Mouse (Mus musculus): ENCODE measurements around the gene A730061H03Rik. TPM values are rescaled to one million over a fixed set of nuclear protein-coding genes. Genes with fewer than 3 reads are reported as not detected.

A730061H03Rik gene
- polyA plus RNA-seq, 1 experiment: 2.3 TPM

DNA sequence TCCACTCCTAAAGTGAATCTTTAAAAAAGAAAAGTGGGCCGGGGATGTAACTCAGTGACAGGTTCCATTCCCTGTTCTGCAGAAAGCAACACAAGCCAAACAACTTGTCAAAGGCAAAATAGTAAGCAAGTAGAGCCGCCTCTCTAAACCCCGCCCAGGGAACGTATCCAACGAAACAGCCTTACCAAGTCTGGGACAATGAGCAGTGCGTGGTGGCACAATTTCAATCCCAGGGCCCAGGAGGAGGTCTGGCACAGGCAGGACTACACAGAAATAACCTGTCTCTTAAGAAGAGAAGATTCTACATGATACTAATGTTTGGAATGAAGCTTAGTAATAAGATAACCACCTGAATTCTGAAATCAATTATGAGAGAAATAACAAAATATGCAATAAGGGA is 10.0 kb downstream of the A730061H03Rik start:
- TF ChIP-seq POLR2A (IDR thresholded peaks at IDR 0.05; ENCODE audit: control insufficient read depth, low read depth, low read length) (no peak), CTCF (IDR thresholded peaks at IDR 0.05; ENCODE audit: control insufficient read depth, insufficient read depth, insufficient replicate concordance, low read depth, low read length) (no peak)
- no peak overlapping the region for H3K27ac ChIP-seq (ENCODE audit: control insufficient read depth, insufficient read depth, low read depth, low read length)
- no peaks in the 10 kb centered on the region for H3K27me3 ChIP-seq (ENCODE audit: control insufficient read depth, insufficient read depth, low read length)
- no peak overlapping the region for H3K4me3 ChIP-seq (ENCODE audit: control insufficient read depth, low read depth, low read length)
- H3K36me3 ChIP-seq (ENCODE audit: control insufficient read depth, insufficient read depth, low read length): no peaks in the 10 kb centered on the region; the same call in 1 of the 2 replicates
- no peaks in the 10 kb centered on the region for H3K4me1 ChIP-seq (ENCODE audit: control insufficient read depth, insufficient read depth, low read length)

DNA sequence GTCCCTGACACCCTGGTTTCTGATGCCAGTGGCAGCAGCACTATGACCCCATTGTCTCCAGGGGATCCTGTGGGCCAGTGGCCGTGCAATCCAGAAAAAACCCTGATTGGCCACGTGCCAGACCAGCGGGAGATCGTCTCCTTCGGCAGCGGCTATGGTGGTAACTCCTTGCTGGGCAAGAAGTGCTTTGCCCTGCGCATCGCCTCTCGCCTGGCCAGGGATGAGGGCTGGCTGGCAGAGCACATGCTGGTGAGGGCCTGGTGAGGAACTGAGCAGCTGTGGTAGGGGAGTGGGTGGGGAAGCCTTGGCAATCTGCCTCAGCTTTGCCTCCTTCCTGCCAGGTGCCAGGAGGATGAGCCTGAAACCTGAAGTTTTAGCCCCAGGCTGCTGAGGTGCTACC is 15.9 kb downstream of the A730061H03Rik start:
- Histone ChIP-seq H3K4me1 (ENCODE audit: control insufficient read depth, insufficient read depth, low read length) (peaks cover 4% of the 10 kb centered on the region), H3K27ac (ENCODE audit: control insufficient read depth, insufficient read depth, low read depth, low read length) (no peak overlapping the region), H3K4me3 (ENCODE audit: control insufficient read depth, low read depth, low read length) (no peak overlapping the region), H3K27me3 (ENCODE audit: control insufficient read depth, insufficient read depth, low read length) (no peaks in the 10 kb centered on the region), H3K36me3 (ENCODE audit: control insufficient read depth, insufficient read depth, low read length) (no peaks in the 10 kb centered on the region; the same call in 1 of the 2 replicates)
- TF ChIP-seq CTCF (IDR thresholded peaks at IDR 0.05; ENCODE audit: control insufficient read depth, insufficient read depth, insufficient replicate concordance, low read depth, low read length) (no peak), POLR2A (IDR thresholded peaks at IDR 0.05; ENCODE audit: control insufficient read depth, low read depth, low read length) (no peak)

- peaks cover 4% of the 10 kb centered on the region for H3K4me1 ChIP-seq (ENCODE audit: control insufficient read depth, insufficient read depth, low read length)
- TF ChIP-seq CTCF (IDR thresholded peaks at IDR 0.05; ENCODE audit: control insufficient read depth, insufficient read depth, insufficient replicate concordance, low read depth, low read length) (no peak), POLR2A (IDR thresholded peaks at IDR 0.05; ENCODE audit: control insufficient read depth, low read depth, low read length) (no peak)
- no peaks in the 10 kb centered on the region for H3K27me3 ChIP-seq (ENCODE audit: control insufficient read depth, insufficient read depth, low read length)
- H3K36me3 ChIP-seq (ENCODE audit: control insufficient read depth, insufficient read depth, low read length): no peaks in the 10 kb centered on the region
- H3K4me3 ChIP-seq (ENCODE audit: control insufficient read depth, low read depth, low read length): no peak overlapping the region
- no peak overlapping the region for H3K27ac ChIP-seq (ENCODE audit: control insufficient read depth, insufficient read depth, low read depth, low read length)
These were observed 17.9 kb downstream of the A730061H03Rik start for GRCm38 (mm10) chr14:55542268-55542667.

DNA sequence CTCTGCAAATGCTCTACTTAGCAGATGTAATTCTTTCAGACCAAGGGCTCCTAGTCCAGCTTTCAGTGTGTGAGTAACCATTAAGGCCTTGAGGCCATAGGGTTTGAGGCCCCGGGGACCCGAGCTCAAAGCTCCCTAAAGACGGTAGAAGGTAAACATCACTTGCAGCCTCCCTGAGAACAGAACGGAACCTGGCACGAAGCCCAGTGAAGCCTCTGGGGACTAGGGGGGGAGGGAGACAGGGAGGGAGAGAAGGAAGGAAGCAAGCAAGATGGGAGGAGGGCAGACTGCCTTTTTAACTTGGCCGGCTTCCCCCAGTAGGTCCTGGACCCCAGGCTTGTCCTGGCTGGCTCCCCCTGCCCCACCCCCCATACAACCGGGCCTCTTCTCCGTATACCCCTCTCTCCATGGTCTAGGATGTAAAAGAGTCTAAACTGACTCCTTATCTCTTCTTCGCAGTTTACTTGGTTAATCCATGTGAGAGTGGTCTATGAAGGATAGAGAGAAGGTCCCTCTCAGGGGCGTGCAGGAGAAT is 19.4 kb downstream of the A730061H03Rik start:
- H3K4me3 ChIP-seq (ENCODE audit: control insufficient read depth, low read depth, low read length): peak overlapping the region; percentile 66
- H3K27me3 ChIP-seq (ENCODE audit: control insufficient read depth, insufficient read depth, low read length): no peaks in the 10 kb centered on the region
- TF ChIP-seq POLR2A (IDR thresholded peaks at IDR 0.05; ENCODE audit: control insufficient read depth, low read depth, low read length): no peak
- no peak for TF ChIP-seq CTCF (IDR thresholded peaks at IDR 0.05; ENCODE audit: control insufficient read depth, insufficient read depth, insufficient replicate concordance, low read depth, low read length)
- no peaks in the 10 kb centered on the region for H3K36me3 ChIP-seq (ENCODE audit: control insufficient read depth, insufficient read depth, low read length)
- H3K4me1 ChIP-seq (ENCODE audit: control insufficient read depth, insufficient read depth, low read length): peaks cover 4% of the 10 kb centered on the region
- no peak overlapping the region for H3K27ac ChIP-seq (ENCODE audit: control insufficient read depth, insufficient read depth, low read depth, low read length)

DNA sequence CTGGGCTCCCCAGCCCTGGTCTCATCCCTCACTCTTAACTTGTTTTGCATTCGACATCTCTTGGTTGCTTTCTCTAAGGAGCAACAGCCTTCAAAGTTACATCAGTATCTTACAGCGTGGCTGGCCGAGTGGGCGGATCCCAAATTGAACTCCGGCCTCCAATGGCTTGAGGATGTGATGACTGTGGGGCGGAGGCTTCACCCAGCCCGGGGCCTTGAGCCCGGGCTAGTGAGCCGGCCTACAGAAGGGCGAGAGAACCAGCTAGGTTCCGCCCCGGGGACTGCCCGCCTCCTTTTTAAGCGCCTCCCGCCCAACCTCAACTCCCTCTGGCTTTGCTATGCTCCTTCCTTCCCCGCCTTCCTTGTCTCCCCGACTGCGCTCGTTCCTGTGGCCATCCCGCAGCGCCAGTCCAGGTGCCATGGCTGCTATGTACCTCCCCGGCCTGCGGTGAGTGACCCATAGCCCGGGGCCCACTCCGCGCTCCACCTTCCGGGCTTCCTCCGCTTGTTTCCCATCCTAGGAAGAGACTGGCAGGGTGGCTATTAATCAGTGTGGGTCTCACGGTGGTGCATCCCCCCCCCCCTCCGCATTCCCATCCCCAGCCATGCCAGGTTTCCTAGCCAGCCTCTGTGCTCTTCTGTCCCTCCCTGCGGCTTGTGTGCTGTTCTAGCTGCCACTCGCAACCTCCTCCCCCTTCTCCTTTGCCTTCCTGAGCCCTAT is 20.0 kb downstream of the A730061H03Rik start, which contains the start of gene Pck2:
TSS of gene Pck2 (plus strand) at position 200 of the 720 bp plus-strand sequence.
- Histone ChIP-seq H3K4me3 (ENCODE audit: control insufficient read depth, low read depth, low read length) (peak within 1 kb of the TSS; percentile 66), H3K36me3 (ENCODE audit: control insufficient read depth, insufficient read depth, low read length) (no peaks in the 10 kb centered on the region), H3K27ac (ENCODE audit: control insufficient read depth, insufficient read depth, low read depth, low read length) (no peak within 1 kb of the TSS), H3K27me3 (ENCODE audit: control insufficient read depth, insufficient read depth, low read length) (no peaks in the 10 kb centered on the region), H3K4me1 (ENCODE audit: control insufficient read depth, insufficient read depth, low read length) (peaks cover 4% of the 10 kb centered on the region)
- TF ChIP-seq POLR2A (IDR thresholded peaks at IDR 0.05; ENCODE audit: control insufficient read depth, low read depth, low read length): no peak
- TF ChIP-seq CTCF (IDR thresholded peaks at IDR 0.05; ENCODE audit: control insufficient read depth, insufficient read depth, insufficient replicate concordance, low read depth, low read length): no peak

DNA sequence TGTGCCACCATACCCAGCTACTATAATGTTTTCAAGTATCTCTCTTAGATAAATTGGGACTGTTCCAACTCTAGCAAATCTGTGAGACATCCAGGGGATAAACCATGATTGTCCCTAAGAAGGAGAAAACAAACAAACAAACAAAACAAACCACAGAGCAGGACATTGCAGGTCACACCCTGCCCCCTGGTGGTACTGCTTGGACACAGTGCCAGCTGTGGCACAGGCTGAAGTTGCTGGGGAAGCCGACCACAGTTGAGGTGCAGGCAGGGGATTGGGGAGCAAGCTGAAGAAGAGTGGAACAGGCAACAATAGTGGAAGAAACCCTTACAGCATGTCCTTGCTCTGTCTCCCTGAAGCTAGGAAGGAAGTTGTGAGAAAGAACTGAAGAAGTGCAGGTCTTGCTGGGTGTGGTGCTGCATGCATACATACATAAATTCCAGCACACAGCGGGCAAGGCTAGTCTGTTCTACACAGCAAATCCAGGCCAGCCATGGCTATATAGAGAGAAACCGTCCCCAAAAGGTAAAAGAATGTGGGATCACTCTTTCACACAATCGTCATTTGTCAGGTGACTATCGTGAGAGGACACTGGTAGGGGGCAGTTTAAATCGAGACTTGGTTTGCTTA is 24.0 kb downstream of the A730061H03Rik start:
- Histone ChIP-seq H3K4me3 (ENCODE audit: control insufficient read depth, low read depth, low read length) (no peak overlapping the region), H3K27me3 (ENCODE audit: control insufficient read depth, insufficient read depth, low read length) (no peaks in the 10 kb centered on the region), H3K36me3 (ENCODE audit: control insufficient read depth, insufficient read depth, low read length) (no peaks in the 10 kb centered on the region), H3K4me1 (ENCODE audit: control insufficient read depth, insufficient read depth, low read length) (peaks cover 4% of the 10 kb centered on the region), H3K27ac (ENCODE audit: control insufficient read depth, insufficient read depth, low read depth, low read length) (no peak overlapping the region)
- TF ChIP-seq CTCF (IDR thresholded peaks at IDR 0.05; ENCODE audit: control insufficient read depth, insufficient read depth, insufficient replicate concordance, low read depth, low read length): peak; percentile 53; the same call in 1 of the 2 replicates
- TF ChIP-seq POLR2A (IDR thresholded peaks at IDR 0.05; ENCODE audit: control insufficient read depth, low read depth, low read length): no peak

DNA sequence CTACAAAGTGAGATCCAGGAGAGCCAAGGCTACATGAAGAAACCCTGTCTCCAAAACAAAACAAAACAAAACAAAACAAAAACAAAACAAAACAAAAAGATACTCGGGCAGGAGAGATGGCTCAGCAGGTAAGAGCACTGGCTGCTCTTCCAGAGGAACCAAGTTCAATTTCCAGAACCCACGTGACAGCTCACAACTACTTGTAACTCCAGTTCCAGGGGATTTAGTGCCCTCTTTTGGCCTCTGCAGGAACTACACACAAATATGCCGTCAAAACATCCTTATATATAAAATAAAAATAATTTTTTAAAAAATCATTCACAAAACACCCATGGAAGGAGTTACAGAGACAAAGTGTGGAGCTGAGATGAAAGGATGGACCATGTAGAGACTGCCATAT is 32.3 kb downstream of the A730061H03Rik start:
- no peak for TF ChIP-seq CTCF (IDR thresholded peaks at IDR 0.05; ENCODE audit: control insufficient read depth, insufficient read depth, insufficient replicate concordance, low read depth, low read length)
- TF ChIP-seq POLR2A (IDR thresholded peaks at IDR 0.05; ENCODE audit: control insufficient read depth, low read depth, low read length): no peak
- H3K4me3 ChIP-seq (ENCODE audit: control insufficient read depth, low read depth, low read length): no peak overlapping the region
- H3K27me3 ChIP-seq (ENCODE audit: control insufficient read depth, insufficient read depth, low read length): no peaks in the 10 kb centered on the region

More for the DNA sequence above, 32.3 kb downstream of the A730061H03Rik start:
- no peak overlapping the region for H3K27ac ChIP-seq (ENCODE audit: control insufficient read depth, insufficient read depth, low read depth, low read length)
- H3K36me3 ChIP-seq (ENCODE audit: control insufficient read depth, insufficient read depth, low read length): no peaks in the 10 kb centered on the region
- H3K4me1 ChIP-seq (ENCODE audit: control insufficient read depth, insufficient read depth, low read length): no peaks in the 10 kb centered on the region

Data from testis, adult 2 months (tissue).